Mouse (Mus musculus) layer of hippocampus, adult 8-10 months (tissue): Measurements from ENCODE around the gene Glyr1. TPM values are rescaled to one million over a fixed set of nuclear protein-coding genes. Genes with fewer than 3 reads are reported as not detected.

ENCODE experiments used
- DNase-seq, 2 experiments: peaks; one replicate each; pipeline ENCODE4 v3.0.0; 2022; ENCODE audit warnings: low spot score in 2 of 2
- total RNA-seq, 4 experiments: library from RNA; stranded (reverse); gene quantifications; 2 replicates each; pipeline ENCODE4 v1.2.4; 2022

Gene Glyr1
- total RNA-seq, 4 experiments from 2014 or later: 134 to 153 (median 147) TPM

DNA sequence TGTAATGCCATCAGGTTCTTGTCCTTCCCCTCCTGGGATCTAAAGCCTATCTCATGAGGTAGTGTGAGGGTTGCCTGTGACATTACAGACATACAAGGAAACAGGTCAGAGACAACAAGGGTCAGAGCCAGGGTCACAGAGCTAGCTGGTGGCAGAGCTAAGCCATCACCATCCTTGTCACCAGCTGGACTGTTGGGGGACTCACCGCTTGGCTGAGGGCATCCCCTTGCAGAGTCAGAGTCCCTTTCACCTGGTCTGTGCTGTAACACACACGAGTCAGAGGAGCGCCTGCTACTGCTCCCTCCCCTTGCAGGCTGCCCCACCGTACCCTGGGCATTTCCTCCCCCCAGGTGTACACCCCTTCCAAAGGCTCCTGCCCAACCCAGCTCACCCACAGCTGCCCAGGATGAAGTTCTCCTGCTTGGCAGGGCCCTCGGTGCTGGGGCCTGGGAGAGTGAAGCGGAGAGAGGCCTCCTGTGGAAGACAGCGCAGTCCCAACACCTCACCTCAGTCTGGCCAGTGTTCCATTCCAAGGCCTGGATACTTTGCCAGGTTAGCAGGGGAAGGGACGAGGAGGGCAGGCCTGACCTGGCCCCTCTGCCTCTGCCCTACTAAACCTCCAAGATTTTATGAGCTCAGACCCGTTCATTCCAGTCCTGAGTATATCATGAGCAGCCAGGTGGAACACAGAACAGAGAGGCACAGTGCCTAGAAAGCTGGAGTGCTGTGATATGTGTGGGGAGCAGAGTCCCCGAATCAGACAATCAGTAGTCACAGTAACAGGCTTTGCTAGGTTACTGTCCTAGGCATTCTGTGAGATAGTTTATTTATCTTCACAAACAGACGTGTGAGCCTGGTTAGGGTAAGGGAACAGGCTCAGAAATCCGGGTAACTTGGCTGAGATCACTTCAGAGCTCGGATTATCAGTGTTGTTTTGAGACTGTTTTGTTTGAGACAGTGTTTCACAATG, 37.3 kb downstream of the Glyr1 start:
- no peak for DNase-seq

DNA sequence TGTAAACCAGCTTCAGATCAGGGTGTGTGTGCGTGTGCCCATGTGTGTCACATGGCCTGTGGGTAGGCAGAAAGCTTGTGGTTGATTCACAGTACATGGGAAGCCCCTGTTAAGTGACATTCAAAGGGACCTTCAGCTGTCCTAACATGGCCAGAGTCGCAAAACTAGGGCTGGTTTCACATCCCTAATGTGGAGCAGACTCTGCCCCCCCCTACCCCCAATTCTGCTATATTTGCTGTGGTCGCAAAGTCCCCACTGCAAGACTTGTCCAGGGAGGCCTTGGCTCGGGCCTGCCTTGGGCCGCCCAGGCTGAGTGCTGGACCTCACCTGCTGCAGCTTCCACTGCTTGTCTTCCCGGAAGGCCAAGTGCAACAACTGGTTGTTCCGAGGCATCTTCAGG, 38.4 kb downstream of the Glyr1 start:
- no peak for DNase-seq

DNA sequence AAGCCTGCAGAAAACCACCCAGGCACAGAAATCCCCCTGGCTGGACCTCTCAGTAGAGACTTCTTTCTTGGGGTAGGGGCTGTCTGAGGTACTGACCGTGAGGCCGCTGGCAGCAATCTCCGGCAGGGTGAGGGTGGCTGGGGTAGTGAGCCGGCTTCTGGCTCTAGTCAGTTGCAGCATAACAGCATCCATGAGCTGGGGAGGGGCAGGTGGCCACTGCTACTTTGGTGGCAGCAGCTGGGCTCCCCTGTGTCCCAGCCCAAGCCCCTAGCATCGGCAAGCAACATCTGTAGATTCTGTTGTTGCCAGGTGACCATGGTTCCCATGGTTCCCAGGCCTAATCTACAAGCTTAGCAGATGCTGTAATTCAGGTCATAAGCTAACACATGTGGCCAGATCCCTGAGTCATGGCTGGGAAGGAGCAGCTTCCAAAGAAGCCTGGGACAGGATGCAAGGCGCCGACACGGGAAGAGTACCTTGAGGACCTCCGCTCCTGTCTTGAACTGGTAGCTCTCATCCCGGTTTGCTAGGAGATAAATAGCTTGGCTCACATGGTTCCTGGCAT, 39.2 kb downstream of the Glyr1 start:
- no peak for DNase-seq

DNA sequence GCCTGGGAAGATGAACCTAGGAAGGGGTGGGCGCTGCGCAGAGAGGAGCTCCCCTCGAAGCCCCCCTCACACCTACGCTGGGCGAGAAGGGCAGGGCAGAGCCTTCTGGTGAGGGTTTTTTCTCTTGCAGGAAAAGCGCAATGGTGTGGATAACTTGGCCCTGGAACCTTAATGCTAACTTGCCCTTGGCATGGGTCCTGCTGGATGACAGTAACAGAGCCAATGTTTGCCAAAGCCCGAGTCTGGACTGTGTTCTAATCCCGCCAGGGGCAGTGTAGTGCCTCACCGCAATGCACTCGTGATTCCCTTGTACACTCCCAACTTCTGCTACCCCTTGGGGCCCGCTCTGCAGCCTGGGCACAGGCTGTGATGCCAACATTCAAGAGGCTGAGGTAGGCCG, 41.6 kb downstream of the Glyr1 start:
- no peak for DNase-seq

DNA sequence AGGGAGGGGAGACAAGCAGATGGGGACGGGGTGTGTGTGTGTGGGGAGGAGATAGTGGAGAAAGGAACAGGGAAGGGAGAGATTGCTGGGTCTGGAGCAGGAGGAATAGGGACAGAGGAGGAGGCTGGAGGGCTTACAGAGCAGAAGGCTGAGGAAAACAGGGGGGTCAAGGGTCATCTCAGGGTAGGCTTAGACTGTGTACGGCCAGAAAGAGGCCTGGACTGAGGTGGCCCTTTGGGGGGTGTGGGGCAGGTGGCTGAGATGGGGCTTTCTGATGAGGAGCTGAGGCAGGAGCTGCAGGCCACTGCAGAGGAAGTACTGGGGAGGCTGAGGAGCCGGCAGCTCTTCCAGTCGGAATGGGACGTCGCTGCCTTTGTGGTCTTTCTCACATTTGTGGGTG, 42.2 kb downstream of the Glyr1 start:
- DNase-seq: no peak

DNA sequence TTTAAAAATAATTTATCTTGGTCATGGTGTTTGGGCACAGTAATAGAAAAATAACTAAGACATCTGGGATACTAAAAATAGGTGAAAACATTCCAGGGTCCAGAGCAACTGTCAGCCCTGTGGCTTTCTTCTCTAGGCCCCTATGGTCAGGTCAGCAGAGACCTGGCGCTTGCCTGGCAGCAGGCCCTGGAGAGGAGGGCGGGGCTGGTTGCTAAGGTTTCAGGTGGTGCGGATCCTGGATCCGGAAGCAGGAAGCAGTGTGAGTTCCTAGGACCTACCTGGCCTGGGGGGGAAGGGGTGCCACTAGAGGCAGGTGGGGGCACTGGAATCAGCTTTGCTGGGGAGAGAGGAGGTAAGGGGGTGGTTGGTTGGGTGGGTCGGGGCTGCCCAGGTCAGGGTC, 42.6 kb downstream of the Glyr1 start, which contains the start of gene Smim22:
Gene Smim22 (plus strand): TSS at position 222 of the 400 bp plus-strand sequence.
- DNase-seq: no peak

DNA sequence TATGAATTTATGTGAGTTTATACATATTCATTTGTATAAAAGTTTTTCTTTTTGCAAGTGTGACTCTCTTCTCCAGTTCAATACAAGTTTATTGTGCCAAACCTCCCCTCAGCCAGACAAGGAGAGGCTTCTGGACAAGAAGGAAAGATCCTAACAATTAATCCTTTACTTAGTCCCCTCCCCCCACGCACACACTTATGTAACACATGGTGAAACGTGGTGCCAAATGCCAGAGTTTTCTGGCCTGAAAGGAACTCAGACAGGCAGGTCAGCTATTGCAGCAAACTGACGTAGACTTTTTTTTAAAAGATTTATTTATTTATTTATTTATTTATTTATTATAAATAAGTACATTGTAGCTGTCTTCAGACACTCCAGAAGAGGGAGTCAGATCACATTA, 49.1 kb downstream of the Glyr1 start:
- DNase-seq: no peak

DNA sequence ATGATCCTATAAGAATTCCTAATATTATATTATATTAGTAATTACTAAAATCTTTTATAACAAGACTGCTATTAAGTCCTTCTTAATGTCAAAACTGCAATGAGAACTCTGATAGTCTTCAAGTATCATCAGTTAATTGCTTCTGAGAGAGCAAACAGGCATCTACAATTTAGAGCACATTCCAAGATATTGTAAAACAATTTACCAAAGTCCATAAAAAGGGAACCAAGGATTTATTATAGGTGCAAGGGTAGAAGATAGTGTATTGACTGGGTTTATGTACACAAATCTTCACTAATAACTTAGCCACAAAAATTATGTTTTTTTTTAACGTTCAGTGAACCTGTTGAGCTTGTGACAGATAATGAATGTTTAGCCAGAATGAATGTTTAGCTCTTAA, 50.7 kb downstream of the Glyr1 start:
- DNase-seq: no peak

DNA sequence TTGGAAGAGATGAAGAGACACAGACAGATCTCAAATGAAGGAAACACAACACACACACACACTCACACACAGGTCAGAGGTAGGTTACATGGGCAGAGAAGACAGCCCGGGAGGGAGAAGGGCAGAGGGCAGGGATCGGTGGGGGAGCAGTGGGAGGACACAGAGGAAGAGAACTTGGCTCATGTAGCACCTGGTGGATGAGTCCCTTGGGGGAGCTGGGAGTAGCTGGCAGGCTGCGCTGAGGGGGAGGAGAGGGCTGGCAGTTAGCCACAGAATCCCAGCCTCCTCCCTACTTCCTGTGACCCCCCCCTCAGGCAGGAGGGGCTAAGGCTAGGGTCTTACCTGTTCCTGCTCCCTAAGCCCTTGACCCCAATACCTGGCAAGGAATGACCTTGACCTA, 52.1 kb downstream of the Glyr1 start, which contains the start of gene Sept12:
Gene Sept12 (minus strand): TSS at position 300 of the 400 bp plus-strand sequence.
- DNase-seq: no peak

DNA sequence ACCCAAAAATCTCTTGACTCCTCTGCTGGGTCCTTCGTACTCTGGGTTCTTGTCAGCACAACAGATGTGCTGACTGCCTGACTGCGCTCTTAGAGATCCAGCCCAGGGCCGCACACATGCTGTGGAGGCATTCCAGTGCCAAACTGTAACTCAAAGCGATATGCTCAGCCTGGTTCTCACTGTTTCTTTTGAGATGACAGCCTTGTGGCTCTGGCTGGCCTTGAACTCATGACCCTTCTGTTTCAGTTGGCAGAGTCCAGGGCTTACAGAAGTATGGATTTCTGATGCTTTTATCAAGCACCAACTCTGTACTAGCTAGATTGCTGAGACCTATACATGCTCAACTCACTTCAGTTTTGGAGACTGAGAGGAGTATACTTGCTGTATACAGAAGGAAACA, 56.4 kb downstream of the Glyr1 start:
- DNase-seq: no peak

DNA sequence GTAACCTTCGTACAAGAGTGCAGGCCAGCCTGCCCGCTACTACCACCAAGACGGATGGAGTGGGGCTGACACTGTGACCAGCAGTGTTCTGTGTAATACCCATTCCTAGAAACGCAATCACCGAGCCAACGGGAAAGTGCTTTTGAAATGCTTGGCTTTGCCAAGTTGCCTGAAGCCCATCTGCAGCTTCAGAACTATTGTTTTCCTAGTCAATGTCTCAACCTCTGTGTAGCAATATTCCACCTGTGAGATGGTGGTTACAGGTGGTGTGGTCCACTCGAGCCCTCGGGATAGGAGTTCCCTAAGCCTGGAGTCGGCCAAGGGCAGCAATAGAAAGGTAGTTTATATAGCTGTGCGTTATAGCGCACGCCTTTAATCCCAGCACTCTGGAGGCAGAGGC, 64.9 kb downstream of the Glyr1 start:
- DNase-seq: no peak

DNA sequence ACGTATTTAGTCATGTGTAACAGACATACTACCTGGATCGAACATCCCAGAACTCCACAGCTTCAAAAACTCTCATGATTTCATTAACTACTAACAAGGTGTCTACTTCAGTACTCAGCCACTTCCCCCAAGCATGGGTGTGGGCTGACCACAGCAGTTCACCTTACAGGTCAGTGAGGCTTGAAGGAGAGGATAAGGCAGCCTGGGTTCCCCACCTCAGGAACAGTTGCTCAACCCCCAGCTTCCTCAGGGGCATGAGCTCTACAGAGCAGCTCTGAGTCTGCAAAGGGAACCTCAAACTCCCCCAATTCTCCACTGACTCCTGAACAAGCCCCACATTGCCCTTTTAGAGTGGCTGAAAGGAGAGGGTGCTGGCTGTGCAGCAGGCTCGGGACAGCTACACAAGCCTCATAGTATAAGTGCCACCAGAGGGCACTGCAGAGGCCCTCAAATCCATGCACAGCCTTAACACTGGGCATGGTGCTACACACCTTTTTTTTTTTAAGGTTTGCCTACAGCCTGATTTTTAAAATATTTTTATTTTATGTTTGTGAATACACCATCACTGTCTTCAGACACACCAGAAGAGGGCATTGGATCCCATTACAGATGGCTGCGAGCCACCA, 69.8 kb downstream of the Glyr1 start:
- DNase-seq: no peak

DNA sequence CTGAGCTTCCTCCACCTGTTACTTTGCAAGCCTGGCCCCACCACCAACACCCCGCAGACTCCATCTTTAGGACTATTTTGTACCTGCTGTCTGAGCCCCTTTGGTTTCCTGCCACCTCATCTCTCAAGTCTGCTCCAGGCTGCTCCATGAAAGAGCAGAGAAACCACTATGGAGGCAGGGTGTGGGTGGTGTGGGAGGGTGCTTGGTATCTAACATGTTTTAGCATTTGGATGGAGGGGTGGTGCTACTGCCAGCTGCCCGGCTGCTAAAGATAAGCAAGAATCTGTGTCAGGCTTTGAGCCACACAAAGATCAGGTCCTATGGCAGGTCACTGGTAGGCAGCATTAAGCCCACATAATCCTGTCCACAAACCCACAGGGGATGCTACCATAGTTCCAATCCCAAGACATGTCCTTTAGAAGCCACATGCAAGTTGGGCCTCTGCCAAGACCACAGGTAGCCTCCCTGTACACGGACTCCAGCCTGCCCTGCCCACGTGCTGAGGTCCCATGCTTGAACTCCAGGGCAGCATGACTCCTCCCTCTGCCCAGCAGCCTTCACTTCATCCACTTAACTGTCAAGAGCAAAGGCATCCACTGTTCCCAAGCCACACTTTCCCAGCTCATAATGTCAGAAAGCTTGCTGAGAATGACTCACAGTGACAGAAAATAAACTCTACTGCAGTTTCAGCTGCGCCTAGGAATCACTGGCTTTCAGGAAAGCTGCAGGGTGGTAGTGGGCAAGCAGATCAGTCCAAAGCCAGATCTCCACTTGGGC, 71.2 kb downstream of the Glyr1 start:
- DNase-seq: no peak

DNA sequence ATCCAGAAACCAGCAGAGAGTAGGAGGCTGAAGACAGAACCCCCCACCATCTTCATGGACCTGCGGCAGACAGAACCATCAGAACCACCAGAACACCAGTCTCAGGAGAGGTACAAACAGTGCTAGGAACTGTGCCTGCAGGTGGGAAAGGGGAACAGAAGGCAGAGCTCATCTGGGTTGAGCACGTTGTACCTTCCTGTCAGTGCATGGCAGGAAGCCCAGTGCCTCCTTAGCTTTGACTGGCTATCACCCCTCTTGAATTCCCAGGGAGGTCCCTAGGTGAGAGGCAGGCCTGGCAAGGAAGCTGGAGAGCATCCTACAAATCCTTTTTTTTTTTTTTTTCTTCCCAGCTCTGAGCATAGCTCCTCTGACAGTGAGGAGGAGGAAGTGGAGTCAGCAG, 73.5 kb downstream of the Glyr1 start:
- DNase-seq: no peak

DNA sequence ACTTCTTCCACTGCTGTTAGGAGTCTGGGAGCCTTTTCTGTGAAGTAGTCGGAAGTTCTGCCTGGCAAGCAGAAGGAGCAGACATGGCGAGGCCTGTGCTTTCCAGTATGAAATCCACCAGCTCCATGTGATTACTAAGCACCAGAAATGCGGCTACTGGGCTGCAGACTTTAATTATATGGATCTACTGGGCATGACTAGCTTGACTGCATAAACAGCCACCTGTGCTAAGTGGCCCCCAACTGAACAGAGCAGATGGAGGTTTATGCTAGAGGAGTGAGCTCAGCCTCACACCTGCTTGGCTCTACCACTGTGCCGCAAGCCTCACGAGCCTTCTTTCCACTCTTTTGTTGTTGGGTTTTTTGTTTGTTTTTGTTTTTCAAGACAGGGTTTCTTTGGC, 75.1 kb downstream of the Glyr1 start:
- no peak for DNase-seq

DNA sequence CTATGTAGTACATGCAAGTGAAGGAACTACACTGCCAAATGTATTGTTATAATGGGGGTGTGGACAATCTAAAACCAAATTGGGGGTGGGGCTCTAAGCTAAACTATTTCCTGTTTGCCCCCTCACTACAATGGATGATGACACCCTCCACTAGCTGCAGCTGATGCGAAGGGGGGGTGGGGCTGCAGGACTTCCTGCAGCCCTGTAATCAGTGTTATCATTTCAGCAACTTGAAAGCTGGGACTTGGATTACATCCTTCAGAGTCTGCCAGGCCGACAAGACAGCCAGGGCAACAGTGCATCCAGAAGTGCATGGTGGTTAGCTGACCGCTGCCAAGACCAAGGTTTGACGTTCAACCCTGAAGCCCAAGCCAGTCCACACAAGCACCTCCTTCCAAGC, 78.0 kb downstream of the Glyr1 start:
- DNase-seq: no peak

DNA sequence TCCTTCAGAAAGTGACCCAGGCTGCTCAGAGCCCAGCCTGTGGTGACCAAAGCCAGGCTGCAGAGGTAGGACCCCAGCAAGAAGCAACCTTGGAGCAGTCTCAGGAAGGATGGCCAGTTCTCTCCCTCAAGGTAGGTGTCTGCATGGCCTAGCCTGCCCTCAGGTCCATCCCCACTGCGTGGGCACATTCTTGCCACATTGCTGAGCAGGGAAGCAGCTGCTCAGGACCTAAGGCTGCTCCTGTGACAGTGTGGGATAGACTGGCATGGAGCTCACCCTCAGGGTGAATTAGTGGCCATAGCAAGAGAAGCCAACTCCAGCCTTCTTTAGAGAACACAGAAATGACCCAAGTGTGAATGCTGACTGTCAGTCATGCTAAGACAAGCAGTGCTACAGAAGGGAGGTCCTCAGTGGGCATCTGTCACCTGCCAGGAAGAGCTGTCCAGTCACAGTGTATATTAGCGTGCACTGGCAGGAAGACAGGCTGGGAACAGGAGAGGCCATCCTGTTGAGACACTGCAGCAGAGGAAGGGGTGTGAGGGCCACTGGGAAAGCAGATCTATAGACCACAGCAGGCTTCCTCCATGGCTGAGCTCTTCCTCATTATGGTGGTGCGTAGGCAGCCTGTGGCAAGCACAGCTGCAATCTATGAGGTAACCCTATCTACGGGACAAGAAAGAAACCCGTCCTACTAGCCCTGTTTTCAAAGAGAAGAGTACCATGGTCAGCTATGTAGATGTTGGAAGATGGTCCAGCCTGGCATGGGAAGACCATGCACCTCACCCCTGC, 80.4 kb downstream of the Glyr1 start:
- DNase-seq: no peak

DNA sequence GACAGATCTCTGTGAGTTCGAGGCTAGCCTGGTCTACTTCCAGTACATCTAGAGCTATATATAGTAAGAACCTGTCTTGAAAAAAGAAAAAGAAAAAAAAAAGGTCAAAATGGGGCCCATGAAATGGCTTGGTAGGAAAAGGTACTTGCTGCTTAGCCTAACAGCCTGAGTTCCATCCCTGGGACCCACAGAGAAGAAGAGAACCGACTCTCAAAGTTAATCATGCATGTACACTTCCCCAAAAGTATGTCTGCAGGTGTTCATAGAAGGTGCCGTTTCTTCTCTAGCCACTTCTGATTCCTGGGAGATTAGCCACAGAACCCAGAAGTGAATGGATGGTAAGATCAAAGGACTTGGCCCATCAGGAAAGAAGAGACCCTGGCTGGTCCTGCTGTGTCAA, 81.2 kb downstream of the Glyr1 start:
- DNase-seq: no peak

DNA sequence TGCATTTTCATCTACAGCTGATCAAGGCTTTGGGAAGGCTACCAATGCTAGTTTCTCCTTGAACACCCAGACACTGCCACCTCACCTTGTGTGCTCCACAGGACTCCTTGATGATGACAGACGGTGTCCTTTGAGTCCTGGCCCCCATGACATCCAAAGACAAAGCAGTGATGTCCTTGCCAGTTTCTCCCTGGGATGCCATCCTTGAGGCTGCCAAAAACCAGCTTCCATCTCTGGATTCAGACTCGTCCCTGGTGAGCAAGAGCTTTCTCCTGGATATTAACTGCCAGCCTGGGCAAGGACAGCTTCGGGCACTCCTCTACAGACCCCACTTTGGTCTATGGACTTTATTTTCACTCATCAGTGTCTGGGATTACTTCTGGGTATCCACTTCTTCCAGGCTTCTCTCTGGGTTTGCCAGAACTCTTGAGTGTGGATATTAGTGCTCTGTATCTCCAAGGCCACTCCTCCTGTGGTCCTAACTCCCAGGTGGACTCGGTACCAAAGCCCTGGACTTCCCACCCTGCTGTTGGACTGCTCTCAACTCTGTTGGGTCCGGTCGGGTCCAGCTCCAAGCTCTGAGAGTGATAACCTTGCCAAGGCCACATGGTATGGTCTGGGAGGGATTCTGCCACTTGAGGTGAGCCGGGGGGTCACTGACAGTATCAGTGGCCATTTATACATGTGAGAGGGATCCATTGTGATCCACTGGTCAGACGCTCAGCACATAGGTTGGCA, 84.1 kb downstream of the Glyr1 start:
- DNase-seq: no peak

DNA sequence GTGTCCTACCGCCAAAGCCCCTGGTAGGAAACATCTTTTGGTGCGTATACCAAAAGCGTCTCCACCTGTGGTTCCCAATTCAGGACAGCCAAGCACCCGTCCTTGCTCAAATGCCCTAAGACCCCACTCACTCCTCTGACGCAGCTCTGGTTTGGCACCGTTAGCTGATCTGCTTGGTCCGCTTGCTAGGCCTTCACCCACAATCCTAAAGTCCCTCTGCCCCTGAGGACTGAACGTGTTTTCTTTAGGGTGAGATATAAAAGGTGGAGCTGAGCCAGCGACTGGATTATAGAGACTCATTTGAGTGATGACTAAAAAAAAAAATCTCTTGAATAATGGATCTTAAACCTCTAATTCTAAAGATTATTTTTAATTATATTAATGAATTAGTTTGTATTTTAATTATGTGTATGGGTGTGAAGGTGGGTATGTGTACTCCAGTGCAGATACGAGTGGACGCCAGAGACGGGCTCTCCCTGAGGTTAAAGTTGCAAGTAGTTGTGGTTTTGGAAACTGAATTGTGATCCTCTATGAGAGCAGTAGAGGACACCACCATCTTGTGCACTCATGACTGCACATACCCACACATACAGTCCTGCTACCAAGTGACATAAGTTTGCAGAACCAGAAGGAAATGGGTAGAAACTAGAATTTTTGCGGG, 84.8 kb downstream of the Glyr1 start:
- no peak for DNase-seq
